Mouse (Mus musculus): ENCODE data around the gene 4833439L19Rik. TPM values are rescaled to one million over a fixed set of nuclear protein-coding genes. Genes with fewer than 3 reads are reported as not detected.
A peak's percentile ranks its signal among the peaks of the same experiment; 100 is the strongest.
"Not testable (repeated sequence)": the region's sequence is repeated elsewhere in the genome, so short reads cannot be mapped to it uniquely, and the experiment has no call there.

4833439L19Rik gene
- polyA plus RNA-seq (2012), result 2.7 and 3.4 TPM in 2 replicates

GRCm38 (mm10) chr13:54565201-54565581, at the start of gene 4833439L19Rik:
Gene 4833439L19Rik, minus strand, starts transcription at chr13:54565435.
- TF ChIP-seq GATA1 (IDR thresholded peaks at IDR 0.05; ENCODE audit: low read length) (no peak), TAL1 (IDR thresholded peaks at IDR 0.05; ENCODE audit: low read length) (no peak)
- H3K4me3 ChIP-seq (replicated peaks), result peak within 1 kb of the TSS; percentile 88
- peaks cover 42% of the 10 kb centered on the region for H3K4me1 ChIP-seq (ENCODE audit: control insufficient read depth)
- H3K27me3 ChIP-seq (ENCODE audit: control insufficient read depth), result no peaks in the 10 kb centered on the region
- peaks cover 31% of the 10 kb centered on the region for H3K36me3 ChIP-seq (ENCODE audit: control insufficient read depth)
- H3K9me3 ChIP-seq (ENCODE audit: control insufficient read depth, low read length), result no peaks in the 10 kb centered on the region

- not testable (repeated sequence) for H3K4me3 ChIP-seq (replicated peaks); H3K27me3 ChIP-seq (ENCODE audit: control insufficient read depth); H3K9me3 ChIP-seq (ENCODE audit: control insufficient read depth, low read length)
- Histone ChIP-seq H3K4me1 (ENCODE audit: control insufficient read depth) (peaks cover 36% of the 10 kb centered on the region), H3K36me3 (ENCODE audit: control insufficient read depth) (peaks cover 11% of the 10 kb centered on the region)
Measured at GRCm38 (mm10) chr13:54613141-54613540, 47.9 kb upstream of the 4833439L19Rik start.

GRCm38 (mm10) chr13:54610972-54611754, 45.9 kb upstream of the 4833439L19Rik start, which contains the start of gene Cltb:
Gene Cltb, minus strand, starts transcription at chr13:54611344.
- TF ChIP-seq GATA1 (IDR thresholded peaks at IDR 0.05; ENCODE audit: low read length) (no peak), TAL1 (IDR thresholded peaks at IDR 0.05; ENCODE audit: low read length) (no peak)
- Histone ChIP-seq H3K4me3 (replicated peaks) (peak within 1 kb of the TSS; percentile 92), H3K27me3 (ENCODE audit: control insufficient read depth) (no peaks in the 10 kb centered on the region), H3K36me3 (ENCODE audit: control insufficient read depth) (peaks cover 22% of the 10 kb centered on the region), H3K4me1 (ENCODE audit: control insufficient read depth) (peaks cover 54% of the 10 kb centered on the region), H3K9me3 (ENCODE audit: control insufficient read depth, low read length) (no peaks in the 10 kb centered on the region)

GRCm38 (mm10) chr13:54610613-54610971, 45.4 kb upstream of the 4833439L19Rik start:
- no peak for TF ChIP-seq GATA1 (IDR thresholded peaks at IDR 0.05; ENCODE audit: low read length)
- TF ChIP-seq TAL1 (IDR thresholded peaks at IDR 0.05; ENCODE audit: low read length), result no peak
- no peaks in the 10 kb centered on the region for H3K9me3 ChIP-seq (ENCODE audit: control insufficient read depth, low read length)

GRCm38 (mm10) chr13:54609301-54609700, 44.1 kb upstream of the 4833439L19Rik start:
- no peak for TF ChIP-seq GATA1 (IDR thresholded peaks at IDR 0.05; ENCODE audit: low read length)
- TF ChIP-seq TAL1 (IDR thresholded peaks at IDR 0.05; ENCODE audit: low read length), result no peak
- no peaks in the 10 kb centered on the region for H3K27me3 ChIP-seq (ENCODE audit: control insufficient read depth)
- H3K36me3 ChIP-seq (ENCODE audit: control insufficient read depth), result peaks cover 41% of the 10 kb centered on the region
- H3K4me1 ChIP-seq (ENCODE audit: control insufficient read depth), result peaks cover 54% of the 10 kb centered on the region
- peak overlapping the region; percentile 92 for H3K4me3 ChIP-seq (replicated peaks)
- H3K9me3 ChIP-seq (ENCODE audit: control insufficient read depth, low read length), result no peaks in the 10 kb centered on the region

More at GRCm38 (mm10) chr13:54610613-54610971, 45.4 kb upstream of the 4833439L19Rik start:
- H3K4me3 ChIP-seq (replicated peaks), result peak overlapping the region; percentile 92
- peaks cover 28% of the 10 kb centered on the region for H3K36me3 ChIP-seq (ENCODE audit: control insufficient read depth)
- H3K27me3 ChIP-seq (ENCODE audit: control insufficient read depth), result no peaks in the 10 kb centered on the region
- H3K4me1 ChIP-seq (ENCODE audit: control insufficient read depth), result peaks cover 54% of the 10 kb centered on the region

GRCm38 (mm10) chr13:54608666-54609065, 43.4 kb upstream of the 4833439L19Rik start:
- peak overlapping the region; percentile 92 for H3K4me3 ChIP-seq (replicated peaks)
- H3K4me1 ChIP-seq (ENCODE audit: control insufficient read depth), result peaks cover 54% of the 10 kb centered on the region
- TF ChIP-seq GATA1 (IDR thresholded peaks at IDR 0.05; ENCODE audit: low read length), result no peak
- TF ChIP-seq TAL1 (IDR thresholded peaks at IDR 0.05; ENCODE audit: low read length), result no peak

GRCm38 (mm10) chr13:54608002-54608401, 42.8 kb upstream of the 4833439L19Rik start:
- TF ChIP-seq TAL1 (IDR thresholded peaks at IDR 0.05; ENCODE audit: low read length) (peak; percentile 57; the same call in 2 of the 3 replicates), GATA1 (IDR thresholded peaks at IDR 0.05; ENCODE audit: low read length) (peak; percentile 58)
- H3K4me3 ChIP-seq (replicated peaks), result peak overlapping the region; percentile 92
- peaks cover 54% of the 10 kb centered on the region for H3K4me1 ChIP-seq (ENCODE audit: control insufficient read depth)
- H3K27me3 ChIP-seq (ENCODE audit: control insufficient read depth), result no peaks in the 10 kb centered on the region
- no peaks in the 10 kb centered on the region for H3K9me3 ChIP-seq (ENCODE audit: control insufficient read depth, low read length)
- peaks cover 54% of the 10 kb centered on the region for H3K36me3 ChIP-seq (ENCODE audit: control insufficient read depth)

More at GRCm38 (mm10) chr13:54608666-54609065, 43.4 kb upstream of the 4833439L19Rik start:
- Histone ChIP-seq H3K27me3 (ENCODE audit: control insufficient read depth) (no peaks in the 10 kb centered on the region), H3K9me3 (ENCODE audit: control insufficient read depth, low read length) (no peaks in the 10 kb centered on the region), H3K36me3 (ENCODE audit: control insufficient read depth) (peaks cover 47% of the 10 kb centered on the region)

GRCm38 (mm10) chr13:54607204-54607603, 42.0 kb upstream of the 4833439L19Rik start:
- no peak for TF ChIP-seq TAL1 (IDR thresholded peaks at IDR 0.05; ENCODE audit: low read length)
- no peak for TF ChIP-seq GATA1 (IDR thresholded peaks at IDR 0.05; ENCODE audit: low read length)
- H3K4me1 ChIP-seq (ENCODE audit: control insufficient read depth), result peaks cover 54% of the 10 kb centered on the region
- peak overlapping the region; percentile 47 for H3K4me3 ChIP-seq (replicated peaks)
- H3K9me3 ChIP-seq (ENCODE audit: control insufficient read depth, low read length), result no peaks in the 10 kb centered on the region
- no peaks in the 10 kb centered on the region for H3K27me3 ChIP-seq (ENCODE audit: control insufficient read depth)
- H3K36me3 ChIP-seq (ENCODE audit: control insufficient read depth), result peaks cover 62% of the 10 kb centered on the region

GRCm38 (mm10) chr13:54605426-54605825, 40.2 kb upstream of the 4833439L19Rik start:
- Histone ChIP-seq H3K9me3 (ENCODE audit: control insufficient read depth, low read length) (no peaks in the 10 kb centered on the region), H3K36me3 (ENCODE audit: control insufficient read depth) (peaks cover 78% of the 10 kb centered on the region), H3K4me1 (ENCODE audit: control insufficient read depth) (peaks cover 41% of the 10 kb centered on the region), H3K27me3 (ENCODE audit: control insufficient read depth) (no peaks in the 10 kb centered on the region), H3K4me3 (replicated peaks) (no peak overlapping the region)
- no peak for TF ChIP-seq GATA1 (IDR thresholded peaks at IDR 0.05; ENCODE audit: low read length)
- TF ChIP-seq TAL1 (IDR thresholded peaks at IDR 0.05; ENCODE audit: low read length), result no peak
